Mouse (Mus musculus): ENCODE measurements at regions not wholly inside any gene's neighbourhood (a gene's known extent, or its start where the extent isn't known, plus 50 kb on each side); places are given as distances from the start of the nearest gene placed in this dataset.

DNA sequence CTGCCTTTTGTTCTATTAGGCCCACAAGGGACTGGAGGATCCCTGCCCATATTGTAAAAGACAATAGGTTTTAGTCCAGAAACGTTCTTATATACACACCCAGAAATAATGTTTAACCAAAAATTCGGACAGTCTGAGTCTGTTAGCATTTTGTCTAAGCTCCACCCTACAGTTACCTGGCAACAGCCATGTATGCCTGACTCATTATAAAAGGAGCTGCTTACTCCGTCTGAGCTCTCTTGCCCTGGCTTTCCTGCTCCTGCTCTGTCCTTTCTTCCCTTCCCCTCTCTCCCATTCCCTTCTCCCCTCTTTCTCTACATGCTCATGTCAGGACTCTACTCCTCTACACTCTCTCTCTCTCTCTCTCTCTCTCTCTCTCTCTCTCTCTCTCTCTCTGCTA, 139.7 kb upstream of the Lrrn1 start:
- TF ChIP-seq POLR2A (IDR thresholded peaks at IDR 0.05; ENCODE audit: low read depth, low read length) (no peak), CTCF (conservative IDR thresholded peaks at IDR 0.05; ENCODE audit: insufficient read depth, insufficient read length, low read depth, low read length) (no peak)

All from kidney, adult 2 months (tissue).